Mouse (Mus musculus): Measurements from ENCODE around the gene Unc119. TPM values are rescaled to one million over a fixed set of nuclear protein-coding genes. Genes with fewer than 3 reads are reported as not detected.

Unc119 gene
- polyA plus RNA-seq, 1 experiment from 2014 or later: 70.2 TPM

- no peak for ATAC-seq
- Histone ChIP-seq H3K9ac (no peak overlapping the region), H3K36me3 (ENCODE audit: poor library complexity, severe bottlenecking) (no peaks in the 10 kb centered on the region), H3K9me3 (replicated peaks) (no peaks in the 10 kb centered on the region), H3K4me1 (no peaks in the 10 kb centered on the region), H3K4me2 (no peak overlapping the region), H3K27ac (no peak overlapping the region), H3K4me3 (no peak overlapping the region), H3K27me3 (peaks cover 8% of the 10 kb centered on the region; the same call in 1 of the 2 replicates)
- 77% methylated on average over 4 of the region's 4 CpGs for WGBS
Observed at GRCm38 (mm10) chr11:78380351-78380750, 37.1 kb downstream of the Unc119 start.

DNA sequence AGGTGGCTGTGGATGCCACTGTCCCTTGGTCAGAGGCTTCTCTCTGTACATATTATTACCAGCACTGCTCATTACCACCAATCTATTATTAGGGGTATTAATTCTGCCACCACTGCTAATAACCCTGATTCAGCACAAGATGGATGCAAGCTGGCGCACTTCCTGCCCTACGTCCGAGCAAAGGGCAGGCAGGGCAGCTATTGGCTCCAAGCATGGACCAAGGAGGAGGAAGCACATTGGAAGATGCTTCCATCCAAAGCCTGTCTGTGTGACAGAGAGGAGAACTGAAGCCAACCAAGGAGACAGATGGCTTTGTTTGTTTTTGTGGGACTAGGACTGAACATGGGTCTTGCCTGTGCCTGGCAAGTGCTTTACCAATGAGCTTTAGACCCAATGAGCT lies 37.7 kb downstream of the Unc119 start:
- no peak overlapping the region for H3K4me2 ChIP-seq
- peaks cover 8% of the 10 kb centered on the region; the same call in 1 of the 2 replicates for H3K27me3 ChIP-seq
- H3K4me3 ChIP-seq: no peak overlapping the region
- H3K9me3 ChIP-seq (replicated peaks): no peaks in the 10 kb centered on the region
- H3K27ac ChIP-seq: no peak overlapping the region
- H3K9ac ChIP-seq: no peak overlapping the region
- WGBS: 90% methylated on average over 3 of the region's 3 CpGs
- no peaks in the 10 kb centered on the region for H3K36me3 ChIP-seq (ENCODE audit: poor library complexity, severe bottlenecking)
- H3K4me1 ChIP-seq: no peaks in the 10 kb centered on the region
- no peak for ATAC-seq

DNA sequence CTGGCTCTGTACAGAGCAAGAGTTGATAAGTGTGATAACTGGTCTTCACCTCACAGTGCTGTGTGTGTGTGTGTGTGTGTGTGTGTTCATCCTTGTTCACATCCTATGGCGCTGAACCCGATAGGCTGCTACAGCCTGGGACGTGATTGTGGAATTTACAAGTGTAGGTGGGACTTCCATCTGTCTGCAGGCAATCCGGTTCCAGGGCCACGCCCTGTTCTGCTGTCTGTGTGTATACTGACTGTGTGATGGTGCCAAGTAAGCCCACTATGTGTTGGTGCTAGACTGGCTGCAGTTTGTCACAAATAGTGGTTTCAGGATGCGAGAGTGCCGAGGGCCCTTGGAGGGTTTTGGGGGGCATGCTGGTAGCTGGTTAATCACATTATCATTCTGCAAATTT lies 39.0 kb downstream of the Unc119 start:
- H3K4me1 ChIP-seq: no peaks in the 10 kb centered on the region
- H3K36me3 ChIP-seq (ENCODE audit: poor library complexity, severe bottlenecking): no peaks in the 10 kb centered on the region
- no peak overlapping the region for H3K27ac ChIP-seq
- H3K4me2 ChIP-seq: no peak overlapping the region
- 81% methylated on average over 7 of the region's 7 CpGs for WGBS
- no peak overlapping the region for H3K9ac ChIP-seq
- H3K27me3 ChIP-seq: peaks cover 6% of the 10 kb centered on the region; the same call in 1 of the 2 replicates
- no peak overlapping the region for H3K4me3 ChIP-seq
- H3K9me3 ChIP-seq (replicated peaks): no peaks in the 10 kb centered on the region
- no peak for ATAC-seq

DNA sequence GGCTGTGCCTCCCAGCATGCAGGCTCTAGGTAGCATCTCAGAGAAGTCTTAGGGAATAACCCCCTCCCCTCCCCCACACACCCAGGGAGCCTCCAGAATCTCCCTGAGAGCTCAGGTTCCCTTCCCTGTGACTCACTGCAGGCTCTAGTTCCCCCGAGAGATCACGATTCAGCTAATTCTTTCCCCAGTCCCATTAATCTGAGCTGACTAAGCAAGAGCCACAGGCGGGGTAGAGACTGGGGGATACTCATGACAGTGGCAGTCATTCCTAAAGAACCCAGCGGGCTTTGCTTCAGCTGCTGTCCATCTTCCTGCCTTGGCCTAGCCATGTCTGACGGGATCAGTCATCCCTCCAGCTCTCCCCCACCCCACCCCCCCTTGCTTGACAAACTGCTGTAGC lies 39.4 kb downstream of the Unc119 start:
- WGBS: 27% methylated on average over 5 of the region's 5 CpGs
- no peak overlapping the region for H3K27ac ChIP-seq
- H3K36me3 ChIP-seq (ENCODE audit: poor library complexity, severe bottlenecking): no peaks in the 10 kb centered on the region
- ATAC-seq: no peak
- no peaks in the 10 kb centered on the region for H3K9me3 ChIP-seq (replicated peaks)
- peaks cover 6% of the 10 kb centered on the region; the same call in 1 of the 2 replicates for H3K27me3 ChIP-seq
- no peak overlapping the region for H3K9ac ChIP-seq
- no peak overlapping the region for H3K4me3 ChIP-seq
- no peak overlapping the region for H3K4me2 ChIP-seq
- no peaks in the 10 kb centered on the region for H3K4me1 ChIP-seq

- Histone ChIP-seq H3K4me1 (no peaks in the 10 kb centered on the region), H3K27me3 (0 out of 2 replicates have a peak, but pooled peaks cover 3% of the 10 kb centered on the region), H3K4me2 (no peak overlapping the region), H3K36me3 (ENCODE audit: poor library complexity, severe bottlenecking) (no peaks in the 10 kb centered on the region), H3K9me3 (replicated peaks) (no peaks in the 10 kb centered on the region), H3K4me3 (no peak overlapping the region), H3K27ac (no peak overlapping the region), H3K9ac (no peak overlapping the region)
- 90% methylated on average over 10 of the region's 10 CpGs for WGBS
- ATAC-seq: no peak
Observed at GRCm38 (mm10) chr11:78385776-78386175, 42.5 kb downstream of the Unc119 start.

GRCm38 (mm10) chr11:78386508-78387043 lies 43.3 kb downstream of the Unc119 start, which contains the start of gene Foxn1:
TSS of gene Foxn1 (minus strand) at chr11:78386558.
- no peak for ATAC-seq
- Histone ChIP-seq H3K9me3 (replicated peaks) (no peaks in the 10 kb centered on the region), H3K27me3 (0 out of 2 replicates have a peak, but pooled peaks cover 3% of the 10 kb centered on the region), H3K4me2 (no peak within 1 kb of the TSS), H3K36me3 (ENCODE audit: poor library complexity, severe bottlenecking) (no peaks in the 10 kb centered on the region), H3K4me3 (no peak within 1 kb of the TSS), H3K4me1 (no peaks in the 10 kb centered on the region), H3K27ac (no peak within 1 kb of the TSS), H3K9ac (no peak within 1 kb of the TSS)
- 80% methylated on average over 12 of the region's 14 CpGs for WGBS

DNA sequence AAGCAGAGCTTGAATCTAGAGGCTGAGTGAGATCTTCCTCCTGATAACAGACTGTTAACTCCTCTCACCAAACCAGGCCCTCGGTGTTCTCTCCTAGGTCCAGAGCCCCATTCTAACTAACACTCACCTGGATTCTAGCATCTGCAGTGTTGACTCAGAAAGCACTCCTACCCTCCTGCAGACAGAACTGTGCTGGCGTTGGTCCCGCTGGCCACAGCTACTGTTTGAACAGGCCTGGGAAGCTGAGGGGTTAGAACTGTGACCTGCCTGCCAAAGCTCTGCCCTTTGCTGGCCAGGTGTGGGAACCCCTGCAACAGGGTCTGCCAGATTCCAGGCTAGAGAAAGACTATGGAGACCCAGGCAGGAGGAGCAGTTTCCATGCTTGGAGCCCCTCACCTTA lies 49.4 kb downstream of the Unc119 start:
- no peak overlapping the region for H3K9ac ChIP-seq
- peaks cover 6% of the 10 kb centered on the region for H3K4me1 ChIP-seq
- 76% methylated on average over 3 of the region's 3 CpGs for WGBS
- H3K27ac ChIP-seq: no peak overlapping the region
- no peak overlapping the region for H3K4me3 ChIP-seq
- no peaks in the 10 kb centered on the region for H3K36me3 ChIP-seq (ENCODE audit: poor library complexity, severe bottlenecking)
- no peak for ATAC-seq
- no peaks in the 10 kb centered on the region for H3K27me3 ChIP-seq
- H3K4me2 ChIP-seq: no peak overlapping the region
- H3K9me3 ChIP-seq (replicated peaks): no peaks in the 10 kb centered on the region

DNA sequence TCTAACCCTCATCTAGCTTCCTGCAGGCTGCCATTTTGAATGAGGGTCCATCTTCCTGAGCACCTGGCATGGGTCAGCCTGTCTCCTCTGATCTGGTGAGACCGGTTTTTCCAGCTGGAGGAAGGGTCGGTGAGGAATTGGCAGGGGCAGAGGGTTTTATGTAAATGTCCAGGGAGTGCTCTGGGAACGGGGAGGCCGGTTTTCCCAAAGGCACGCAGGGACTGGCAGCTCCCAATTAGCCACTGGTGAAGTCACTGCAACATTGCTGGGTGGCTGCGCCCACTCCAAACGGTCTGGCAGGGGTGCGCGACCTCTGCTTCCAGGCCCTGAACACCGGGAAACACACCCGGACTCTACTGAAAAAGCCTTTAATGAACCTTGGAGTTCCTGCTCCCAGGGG lies 53.7 kb downstream of the Unc119 start:
- Histone ChIP-seq H3K36me3 (ENCODE audit: poor library complexity, severe bottlenecking) (no peaks in the 10 kb centered on the region), H3K4me2 (peak overlapping the region; percentile 57), H3K4me3 (no peak overlapping the region; the same call in 1 of the 2 replicates), H3K27ac (no peak overlapping the region), H3K9ac (peak overlapping the region; percentile 35), H3K9me3 (replicated peaks) (no peaks in the 10 kb centered on the region), H3K27me3 (no peaks in the 10 kb centered on the region; the same call in 1 of the 2 replicates), H3K4me1 (peaks cover 6% of the 10 kb centered on the region)
- ATAC-seq: no peak
- WGBS: 42% methylated on average over 11 of the region's 11 CpGs

- no peaks in the 10 kb centered on the region for H3K9me3 ChIP-seq (replicated peaks)
- 0 out of 2 replicates have a peak, but pooled peaks have one; percentile 33 for ATAC-seq
- H3K4me1 ChIP-seq: peaks cover 6% of the 10 kb centered on the region
- peak overlapping the region; percentile 57 for H3K4me2 ChIP-seq
- no peaks in the 10 kb centered on the region; the same call in 1 of the 2 replicates for H3K27me3 ChIP-seq
- no peak overlapping the region for H3K27ac ChIP-seq
- no peak overlapping the region; the same call in 1 of the 2 replicates for H3K4me3 ChIP-seq
- H3K9ac ChIP-seq: peak overlapping the region; percentile 35
- 9% methylated on average over 18 of the region's 18 CpGs for WGBS
- no peaks in the 10 kb centered on the region for H3K36me3 ChIP-seq (ENCODE audit: poor library complexity, severe bottlenecking)
Observed at GRCm38 (mm10) chr11:78397397-78397796, 54.1 kb downstream of the Unc119 start.

- WGBS: 70% methylated on average over 6 of the region's 6 CpGs
- H3K4me1 ChIP-seq: peaks cover 6% of the 10 kb centered on the region
Observed at GRCm38 (mm10) chr11:78398212-78398611, 54.9 kb downstream of the Unc119 start.

More at GRCm38 (mm10) chr11:78398212-78398611, 54.9 kb downstream of the Unc119 start:
- H3K27me3 ChIP-seq: no peaks in the 10 kb centered on the region; the same call in 1 of the 2 replicates
- H3K4me3 ChIP-seq: no peak overlapping the region
- ATAC-seq: no peak
- no peak overlapping the region for H3K27ac ChIP-seq
- H3K9me3 ChIP-seq (replicated peaks): no peaks in the 10 kb centered on the region
- no peaks in the 10 kb centered on the region for H3K36me3 ChIP-seq (ENCODE audit: poor library complexity, severe bottlenecking)
- H3K4me2 ChIP-seq: no peak overlapping the region
- H3K9ac ChIP-seq: no peak overlapping the region
